Mouse (Mus musculus) layer of hippocampus, adult 11-12 months (tissue): ENCODE results near the gene Poc1a.
A peak's percentile ranks its signal among the peaks of the same experiment; 100 is the strongest.

ENCODE experiments used
- DNase-seq: peaks from one replicate; pipeline ENCODE4 v3.0.0; 2022; ENCODE audit warnings: low spot score

The Poc1a gene

GRCm38 (mm10) chr9:106368112-106368717 is 87.4 kb downstream of the Poc1a start, which contains the start of gene Dusp7:
Gene Dusp7, plus strand, starts transcription at chr9:106368632.
- peak; percentile 85 for DNase-seq

GRCm38 (mm10) chr9:106368831-106369501 is 88.1 kb downstream of the Poc1a start:
- DNase-seq = peak; percentile 63

GRCm38 (mm10) chr9:106369801-106370485 is 89.1 kb downstream of the Poc1a start:
- DNase-seq = no peak

- DNase-seq = no peak
Observed at GRCm38 (mm10) chr9:106370620-106371383, 89.9 kb downstream of the Poc1a start.

GRCm38 (mm10) chr9:106371384-106371671 is 90.5 kb downstream of the Poc1a start:
- peak; percentile 68 for DNase-seq

DNA sequence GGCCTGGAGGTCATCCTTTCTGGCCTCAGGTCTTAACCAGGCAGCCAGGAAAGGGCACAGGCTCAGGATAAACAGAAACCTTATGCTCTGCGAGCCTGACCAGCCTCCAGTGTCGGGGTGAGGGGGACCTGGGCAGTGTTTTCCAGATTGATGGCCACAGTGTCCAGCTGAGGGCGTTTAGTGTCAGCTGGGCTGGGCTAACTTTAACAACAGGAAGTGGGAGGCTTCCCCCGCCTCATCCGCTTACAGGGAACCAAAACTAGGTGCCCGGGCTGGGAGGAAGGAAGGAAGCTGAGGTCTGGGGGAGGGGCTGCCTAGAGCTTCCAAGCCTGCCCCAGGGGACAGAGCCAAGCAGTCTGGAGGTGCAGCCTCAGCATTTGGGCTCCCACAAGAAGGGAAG is 90.9 kb downstream of the Poc1a start:
- DNase-seq = peak; percentile 83

- no peak for DNase-seq
Observed at GRCm38 (mm10) chr9:106372431-106373412, 91.9 kb downstream of the Poc1a start.

- no peak for DNase-seq
Observed at GRCm38 (mm10) chr9:106373973-106374372, 93.1 kb downstream of the Poc1a start.

DNA sequence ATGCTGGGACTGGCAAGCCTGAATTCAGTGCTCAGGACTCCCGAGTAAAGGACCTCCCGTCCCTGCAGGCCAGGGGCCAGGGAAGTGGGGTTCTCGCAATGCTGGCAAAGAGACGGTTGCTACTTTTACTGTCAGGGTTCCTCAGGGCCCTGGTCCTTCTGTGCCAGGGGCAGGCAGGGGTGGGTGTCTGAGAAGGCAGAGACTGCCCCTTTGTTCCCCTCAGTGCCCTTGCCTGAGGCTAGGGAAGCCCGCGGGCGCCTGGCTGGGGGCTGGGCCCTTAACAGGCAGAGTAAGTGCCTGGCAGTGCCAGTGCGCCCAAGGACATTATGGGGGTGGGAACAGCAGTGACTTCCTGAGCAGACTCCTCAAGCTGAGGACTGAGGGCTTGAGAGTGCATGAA is 96.4 kb downstream of the Poc1a start:
- DNase-seq = peak; percentile 73

GRCm38 (mm10) chr9:106378045-106378444 is 97.2 kb downstream of the Poc1a start:
- DNase-seq = no peak

GRCm38 (mm10) chr9:106378753-106379152 is 97.9 kb downstream of the Poc1a start:
- no peak for DNase-seq

GRCm38 (mm10) chr9:106386181-106386864 is 105.5 kb downstream of the Poc1a start:
- no peak for DNase-seq

GRCm38 (mm10) chr9:106392828-106393527 is 112.1 kb downstream of the Poc1a start:
- no peak for DNase-seq

DNA sequence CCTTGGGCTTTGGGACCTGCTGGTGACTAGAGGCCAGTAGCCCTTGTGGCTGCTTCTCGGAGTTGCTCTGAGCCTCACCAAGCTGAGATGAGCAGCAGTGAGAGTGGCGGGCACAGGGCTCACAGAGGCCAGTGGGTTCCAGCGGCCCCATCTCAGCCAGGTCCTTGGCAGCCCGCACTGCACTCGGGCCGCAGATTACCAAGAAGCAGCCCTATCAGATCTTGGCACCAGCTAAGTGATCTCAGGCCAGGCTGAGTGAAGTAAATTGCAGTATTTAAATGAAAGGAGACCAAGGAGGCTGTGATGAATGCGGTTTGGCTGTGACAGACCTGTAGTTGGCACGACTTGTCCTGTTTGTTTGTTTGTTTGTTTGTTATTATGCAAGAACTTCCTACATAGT is 112.7 kb downstream of the Poc1a start:
- no peak for DNase-seq

DNA sequence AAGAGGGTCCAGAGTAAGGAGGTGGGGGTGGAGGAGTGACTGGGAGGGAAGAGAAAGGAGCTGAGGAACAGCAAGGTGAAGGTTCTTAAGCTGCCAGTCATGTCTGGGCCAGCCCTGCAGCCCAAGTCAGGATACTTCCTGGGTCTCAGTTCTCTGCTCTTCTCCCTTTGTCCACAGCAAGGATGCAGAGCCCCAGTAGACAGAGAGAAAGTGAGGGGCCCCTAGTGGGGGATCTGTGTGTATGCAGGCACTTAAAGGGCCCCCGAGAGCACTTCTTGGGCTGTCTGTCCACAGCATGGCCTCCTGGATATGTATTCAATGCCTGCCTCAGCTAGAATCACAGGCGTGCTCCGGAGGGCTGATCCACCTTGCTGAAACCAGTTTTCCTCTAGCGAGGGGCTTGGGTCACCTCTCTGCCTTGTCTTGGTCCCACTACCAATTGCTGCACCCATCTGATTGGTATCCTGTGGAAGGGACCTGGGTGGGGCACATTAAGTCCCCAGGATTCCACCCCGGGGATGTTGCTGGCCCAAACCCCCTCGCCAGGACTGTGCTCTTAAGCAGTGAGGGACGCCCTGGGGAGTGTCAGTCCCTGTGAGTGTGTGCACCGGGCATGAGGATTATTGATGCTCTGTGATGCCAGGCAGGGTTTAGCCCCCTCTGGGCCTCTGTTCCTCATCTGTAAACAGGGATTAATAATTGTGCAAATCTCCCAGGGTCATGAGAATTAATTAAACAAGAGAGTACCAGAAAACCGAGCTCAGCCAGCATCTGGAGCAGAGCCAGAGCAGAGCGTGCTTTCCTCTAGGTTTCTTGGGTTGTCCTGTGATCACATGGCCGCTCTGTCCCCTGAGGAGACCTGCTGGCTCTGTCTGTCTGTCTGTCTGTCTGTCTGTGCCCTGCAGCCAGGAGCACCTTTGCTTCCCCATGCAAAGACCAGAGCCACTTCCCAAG is 114.1 kb downstream of the Poc1a start:
- DNase-seq = no peak

DNA sequence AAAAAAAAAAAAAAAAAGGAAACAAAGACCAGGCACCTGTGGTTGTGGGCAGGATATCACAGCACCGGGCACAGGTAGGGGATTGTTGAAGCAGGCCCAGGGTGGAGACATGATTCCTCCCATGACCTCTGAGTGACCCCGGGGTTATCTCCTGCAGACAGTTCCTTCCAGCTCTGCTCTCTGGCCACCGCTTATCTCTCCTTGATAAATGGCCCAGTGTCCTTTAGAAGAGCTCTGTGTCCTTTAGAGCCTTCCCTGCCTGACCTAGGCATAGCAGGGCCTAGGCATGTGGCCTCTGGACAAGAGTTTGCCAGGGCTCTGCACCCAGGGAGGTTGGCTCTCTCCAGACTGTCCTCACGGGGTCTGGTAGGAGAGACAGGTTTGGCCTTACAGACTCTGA is 116.9 kb downstream of the Poc1a start:
- no peak for DNase-seq

- no peak for DNase-seq
Observed at GRCm38 (mm10) chr9:106398667-106399311, 117.9 kb downstream of the Poc1a start.

DNA sequence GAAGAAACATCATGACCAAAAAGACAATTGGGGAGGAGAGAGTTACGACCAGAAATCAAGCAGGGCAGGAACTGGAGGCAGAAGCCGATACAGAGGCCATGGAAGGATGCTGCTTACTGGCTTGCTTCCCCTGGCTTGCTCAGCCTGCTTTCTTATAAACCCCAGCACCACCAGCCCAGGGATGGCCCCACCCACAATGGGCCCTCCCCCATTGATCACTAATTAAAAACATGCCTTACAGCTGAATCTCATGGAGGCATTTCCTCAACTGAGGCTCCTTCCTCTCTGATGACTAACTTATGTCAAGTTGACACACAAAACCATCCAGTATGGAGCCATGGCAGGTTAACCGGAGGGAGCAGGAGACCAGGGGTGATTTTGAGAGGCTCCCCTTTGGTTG is 118.9 kb downstream of the Poc1a start:
- DNase-seq = no peak
